Mouse (Mus musculus) MEL-GATA-1-ER (cell line): ENCODE measurements around the gene Gm10570.

Experiments
- DNase-seq: peaks from one replicate; pipeline ENCODE4 v3.0.0-alpha.2; 2012; ENCODE audit warnings: low read depth; ENCODE audit errors: extremely low read depth

The Gm10570 gene

DNA sequence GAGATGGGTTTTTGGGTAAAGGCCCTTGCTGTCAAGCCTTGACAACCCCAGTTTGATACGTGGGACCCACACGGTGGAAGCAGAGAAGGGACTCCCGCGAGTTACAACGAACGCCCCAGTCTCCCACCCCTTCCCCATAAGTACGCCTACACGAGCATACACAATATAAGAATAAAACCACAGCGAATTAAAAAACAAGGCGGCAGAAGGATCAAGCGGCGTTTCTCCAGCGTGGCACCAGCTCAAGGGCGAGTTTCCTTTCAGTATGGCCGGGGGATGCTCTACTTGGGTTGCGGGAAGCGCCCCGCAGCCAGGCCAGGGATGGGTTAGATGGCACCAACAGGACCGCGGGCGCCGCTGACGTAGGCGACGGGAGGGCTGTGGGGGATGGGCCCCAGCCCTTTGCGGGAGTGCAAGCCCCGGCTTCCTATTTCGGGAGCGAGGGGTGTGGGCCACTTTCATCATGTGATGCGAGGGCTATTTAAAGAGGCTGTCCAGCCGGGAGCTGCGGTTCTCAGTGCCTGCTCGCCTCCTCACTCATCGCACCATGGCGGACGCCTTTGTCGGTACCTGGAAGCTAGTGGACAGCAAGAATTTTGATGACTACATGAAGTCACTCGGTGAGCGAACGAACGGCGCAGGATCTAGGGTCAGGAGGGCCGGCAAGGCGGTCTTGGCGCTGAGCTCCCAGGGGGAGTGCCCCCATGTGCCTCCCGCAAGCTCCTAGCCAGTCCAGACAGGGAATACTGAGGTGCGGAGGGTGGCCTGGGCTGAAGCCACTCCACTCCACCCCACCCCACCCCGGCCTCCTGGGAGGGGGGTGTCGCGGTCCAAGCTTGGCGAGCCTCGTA is at the start of gene Gm10570, which contains the start of gene Fabp3:
Gene Gm10570, minus strand, starts transcription at position 444 of the 851 bp plus-strand sequence.
Gene Fabp3, plus strand, starts transcription at position 365 of the 851 bp plus-strand sequence.
- no peak for DNase-seq

DNA sequence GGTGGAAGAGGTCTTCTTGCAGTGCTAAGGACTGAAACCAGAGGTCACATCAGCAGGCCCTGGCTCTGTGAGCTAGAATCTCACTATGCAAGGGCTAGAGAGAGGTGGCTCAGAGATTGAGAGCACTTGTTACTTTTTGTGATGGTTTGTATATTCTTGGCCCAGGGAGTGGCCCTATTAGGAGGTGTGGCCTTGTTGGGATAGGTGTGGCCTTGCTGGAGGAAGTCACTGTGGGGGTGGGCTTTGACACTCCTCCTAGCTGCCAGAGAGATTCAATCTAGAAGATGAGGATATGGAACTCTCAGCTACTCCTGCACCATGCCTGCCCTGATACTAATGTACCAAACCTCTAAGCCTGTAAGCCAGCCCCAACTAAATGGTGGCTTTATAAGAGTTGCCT is 49.5 kb upstream of the Gm10570 start:
- DNase-seq = no peak

DNA sequence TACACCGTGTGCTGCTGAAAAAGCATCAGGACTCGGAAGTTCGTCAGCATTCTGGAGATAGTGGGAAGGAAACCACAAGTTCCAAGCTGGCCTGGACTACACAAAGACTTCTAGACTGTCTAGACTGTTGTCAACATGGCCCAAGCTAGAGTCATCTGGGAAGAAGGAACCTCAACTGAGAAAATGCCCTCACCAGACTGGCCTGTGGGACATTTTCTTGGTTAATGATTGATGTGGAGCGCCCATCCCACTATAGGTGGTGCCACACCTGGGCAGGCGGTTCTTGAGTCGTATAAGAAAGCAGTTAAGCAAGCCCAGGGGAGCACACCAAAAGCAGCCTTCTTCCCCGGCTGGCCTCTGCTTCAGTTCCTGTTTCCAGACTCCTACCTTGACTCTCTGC is 44.1 kb upstream of the Gm10570 start:
- DNase-seq = no peak

DNA sequence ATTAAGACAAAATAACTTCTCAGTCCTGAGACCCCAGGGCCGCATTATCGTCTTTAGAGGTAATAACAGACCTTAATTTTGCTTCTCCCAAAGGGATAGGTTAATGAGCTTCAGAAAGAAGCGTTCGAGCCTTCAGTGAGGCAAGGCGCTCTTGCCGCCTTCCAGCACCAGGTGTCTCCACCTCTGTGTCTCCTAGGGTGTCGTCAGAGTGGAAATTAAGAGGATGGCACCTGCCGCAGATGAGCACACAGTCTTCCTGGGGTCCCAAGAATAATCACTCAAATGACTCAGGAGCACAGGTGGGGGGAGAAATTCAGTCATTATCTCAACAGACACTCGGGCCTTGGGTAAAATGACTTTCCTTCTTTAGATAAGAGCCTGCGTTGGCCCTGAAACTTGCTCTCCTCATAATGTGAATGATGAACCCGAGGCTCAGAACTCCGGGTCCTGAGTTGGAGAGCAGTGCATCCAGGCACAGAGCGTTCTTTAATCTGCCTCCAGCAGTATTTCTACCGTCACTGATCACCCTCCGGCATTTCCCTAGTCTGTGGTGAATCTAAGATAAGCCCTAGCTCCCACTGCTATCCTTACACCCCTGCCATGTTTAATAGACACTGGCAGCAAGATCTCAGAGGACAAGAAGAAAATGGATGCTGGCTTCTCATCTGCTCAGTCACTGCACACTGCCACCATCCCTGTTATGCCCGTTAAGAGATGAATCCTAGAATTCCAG is 42.4 kb upstream of the Gm10570 start:
- no peak for DNase-seq

DNA sequence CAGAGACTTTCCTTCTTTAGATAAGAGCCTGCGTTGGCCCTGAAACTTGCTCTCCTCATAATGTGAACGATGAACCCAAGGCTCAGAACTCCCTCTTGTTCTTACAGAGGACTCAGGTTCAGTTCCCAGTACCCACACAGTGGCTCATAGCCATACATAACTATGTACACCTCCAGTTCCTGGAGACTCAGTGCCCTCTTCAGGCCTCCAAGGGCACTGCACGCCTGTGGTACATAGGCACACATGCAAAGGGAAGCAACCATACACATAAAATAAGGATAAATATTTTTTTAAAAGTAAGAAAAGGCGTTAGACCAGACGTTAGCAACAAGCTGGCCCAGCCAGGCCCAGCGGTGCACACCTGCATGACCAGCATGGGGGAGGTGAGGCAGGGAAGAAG is 41.2 kb upstream of the Gm10570 start:
- DNase-seq = no peak

DNA sequence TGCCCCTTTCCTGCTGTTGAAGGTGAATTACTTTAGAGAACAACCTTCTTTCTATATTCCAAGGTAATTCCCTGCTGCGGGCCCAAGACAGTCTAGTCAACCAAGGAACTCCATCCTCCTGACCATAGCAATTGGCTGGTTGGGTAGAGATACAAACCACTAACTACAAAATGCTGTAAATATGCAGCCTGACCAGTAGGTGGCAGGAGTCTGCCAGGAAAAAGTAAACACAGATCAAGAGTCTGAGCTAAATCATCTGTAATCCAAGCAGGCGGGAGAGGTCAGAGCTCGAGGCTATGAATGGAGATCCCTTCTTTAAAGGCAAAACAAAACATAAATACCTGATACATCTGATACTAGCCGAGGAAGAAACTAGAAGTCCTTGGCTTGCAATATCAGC is 33.2 kb upstream of the Gm10570 start:
- DNase-seq = no peak

DNA sequence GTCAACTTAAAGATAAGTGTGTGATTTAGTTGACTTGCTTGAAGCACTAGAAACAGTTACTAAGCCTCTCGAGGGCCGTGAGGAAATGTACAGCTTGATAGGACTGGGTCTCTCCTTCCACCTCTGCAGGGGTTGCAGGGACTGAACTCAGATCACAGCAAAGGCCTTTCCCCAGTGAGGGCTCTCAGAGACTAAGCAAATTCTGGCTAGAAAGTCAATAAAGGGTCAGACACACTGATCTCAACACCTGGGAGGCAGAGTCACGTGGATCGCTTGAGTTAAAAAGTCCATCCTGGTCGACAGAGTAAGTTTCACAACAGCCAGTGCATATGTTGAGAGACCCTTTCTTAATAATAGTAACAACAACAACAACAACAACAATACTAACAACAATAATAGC is 27.4 kb upstream of the Gm10570 start:
- no peak for DNase-seq

DNA sequence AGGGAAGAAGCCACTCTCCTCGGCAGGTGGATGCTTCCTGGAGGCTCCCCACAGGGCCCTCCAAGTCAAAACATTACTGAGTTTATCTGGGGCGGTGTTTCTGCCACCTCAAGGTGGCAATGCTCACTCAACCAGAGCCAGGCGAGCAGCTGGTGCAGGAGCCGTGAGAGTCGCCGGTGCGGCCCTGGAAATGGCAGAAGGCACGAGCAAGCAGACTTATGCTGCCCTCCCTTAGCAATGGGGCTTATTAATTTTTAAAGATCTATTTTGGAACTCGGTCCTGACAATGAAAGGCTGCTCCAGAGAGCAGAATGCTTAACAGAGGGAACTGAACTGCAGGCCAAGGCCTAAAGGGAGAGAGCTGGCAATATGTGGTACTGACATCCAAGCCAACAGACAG is 18.9 kb upstream of the Gm10570 start:
- no peak for DNase-seq

DNA sequence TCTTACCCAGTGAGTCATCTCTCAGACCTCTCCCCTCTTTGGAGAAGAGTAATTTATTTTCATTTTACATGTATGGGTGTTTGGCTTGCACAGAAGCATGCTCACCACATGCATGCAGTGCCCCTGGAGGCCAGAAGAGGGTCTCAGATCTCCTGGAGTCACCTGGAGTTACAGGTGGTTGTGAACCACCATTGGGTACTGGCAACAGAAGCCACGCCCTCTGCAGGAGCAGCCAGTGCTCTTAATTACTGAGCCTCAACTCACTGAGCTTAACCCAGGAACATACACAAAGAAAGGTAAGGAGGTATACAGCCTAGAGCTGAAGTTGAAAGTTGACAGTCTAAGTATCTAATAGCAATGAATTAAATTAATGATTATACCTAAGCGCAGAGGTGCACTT is 17.0 kb upstream of the Gm10570 start:
- DNase-seq = no peak

DNA sequence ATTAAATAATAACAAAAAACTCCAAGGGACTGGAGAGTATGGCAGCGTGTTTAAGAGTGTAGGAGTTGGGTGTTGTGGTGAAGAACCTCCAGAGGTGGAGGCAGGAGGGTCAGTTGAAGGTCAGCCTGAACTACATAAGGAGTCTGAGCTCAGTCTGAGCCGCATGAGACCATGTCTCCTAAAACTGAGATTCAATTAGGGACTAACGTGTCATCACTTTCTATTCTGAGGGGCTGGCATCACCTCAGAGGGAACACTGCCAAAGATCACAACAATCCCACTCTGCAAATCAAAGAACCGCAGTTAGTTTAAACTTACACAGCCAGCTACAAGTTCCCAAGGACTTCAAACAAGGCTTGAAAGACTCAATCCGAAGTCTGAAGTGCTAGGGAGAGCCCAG is 15.1 kb upstream of the Gm10570 start:
- DNase-seq = no peak

DNA sequence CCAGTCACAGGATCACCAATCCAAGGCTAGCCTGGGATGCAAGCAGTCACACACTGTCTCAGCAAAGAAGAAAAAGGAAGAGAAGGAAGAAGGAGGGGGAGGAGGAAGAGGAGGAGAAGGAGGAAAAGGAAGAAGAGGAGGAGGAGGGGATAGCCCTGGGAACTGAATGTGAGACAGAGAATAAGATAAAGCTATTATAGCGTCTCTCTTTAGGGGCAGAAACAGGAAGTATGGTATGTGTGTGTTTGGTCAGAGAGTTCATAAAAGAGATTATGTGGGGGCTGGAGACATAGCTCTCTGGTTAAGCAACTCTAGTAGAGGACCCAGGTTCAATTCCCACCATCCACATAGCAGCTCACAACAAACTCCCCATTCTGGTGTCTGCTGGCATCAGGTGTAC is 14.7 kb upstream of the Gm10570 start:
- peak; percentile 30 for DNase-seq

DNA sequence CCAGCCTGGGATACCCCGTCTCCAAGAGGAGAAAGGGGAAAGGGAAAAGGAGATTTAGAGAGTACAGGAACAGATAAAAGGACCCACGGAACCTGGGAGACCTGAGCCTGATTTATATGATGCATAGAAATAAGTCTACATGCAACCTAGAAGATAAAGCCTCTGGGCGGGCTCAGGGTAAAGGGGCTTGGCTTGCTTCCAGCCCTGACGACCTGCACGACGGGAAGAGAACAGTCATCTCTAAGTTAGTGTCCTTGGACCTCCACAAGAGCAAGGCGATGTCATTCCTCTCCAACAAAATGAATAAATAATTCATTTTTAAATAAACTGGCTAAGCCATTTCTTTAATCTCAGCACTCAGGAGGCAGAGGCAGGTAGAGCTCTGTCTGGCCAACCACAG is 14.1 kb upstream of the Gm10570 start:
- DNase-seq = no peak

DNA sequence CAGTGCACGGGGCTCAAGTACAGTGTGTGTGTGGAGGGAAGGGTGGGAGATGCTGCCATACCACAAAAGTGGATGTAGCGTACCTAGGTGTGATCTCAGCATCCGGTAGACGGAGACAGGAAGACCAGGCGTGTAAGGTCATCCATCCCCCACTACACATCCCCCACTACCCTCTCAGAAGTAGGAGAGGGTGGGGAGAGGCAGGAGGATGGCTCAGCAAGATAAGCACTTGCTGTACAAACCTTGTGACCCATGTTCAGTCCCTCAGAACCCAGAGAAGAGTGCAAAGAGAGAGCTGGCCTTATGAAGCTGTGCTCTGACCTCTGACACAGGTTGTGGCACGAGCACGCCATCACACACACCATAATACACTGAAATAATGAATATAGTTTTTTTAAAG is 13.2 kb upstream of the Gm10570 start:
- DNase-seq = no peak

DNA sequence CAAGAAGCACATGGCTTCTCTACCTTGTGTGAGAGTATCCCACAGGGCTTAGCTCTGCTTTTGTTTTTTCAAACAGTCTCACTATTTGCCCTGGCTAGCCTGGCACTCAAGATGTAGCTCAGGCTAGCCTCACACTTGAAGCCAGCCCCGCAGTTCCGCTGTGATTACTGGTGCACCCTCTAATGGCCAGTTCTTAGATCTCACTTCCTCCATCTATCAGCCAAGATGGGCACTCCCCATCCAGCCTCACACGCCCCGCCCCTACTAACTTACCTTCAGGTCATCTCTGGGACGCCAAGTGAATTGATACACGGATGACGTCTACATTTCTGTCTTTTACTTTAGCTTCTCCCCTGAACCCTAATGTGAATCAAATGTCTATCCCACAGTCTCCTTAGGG is 11.1 kb upstream of the Gm10570 start:
- DNase-seq = no peak

DNA sequence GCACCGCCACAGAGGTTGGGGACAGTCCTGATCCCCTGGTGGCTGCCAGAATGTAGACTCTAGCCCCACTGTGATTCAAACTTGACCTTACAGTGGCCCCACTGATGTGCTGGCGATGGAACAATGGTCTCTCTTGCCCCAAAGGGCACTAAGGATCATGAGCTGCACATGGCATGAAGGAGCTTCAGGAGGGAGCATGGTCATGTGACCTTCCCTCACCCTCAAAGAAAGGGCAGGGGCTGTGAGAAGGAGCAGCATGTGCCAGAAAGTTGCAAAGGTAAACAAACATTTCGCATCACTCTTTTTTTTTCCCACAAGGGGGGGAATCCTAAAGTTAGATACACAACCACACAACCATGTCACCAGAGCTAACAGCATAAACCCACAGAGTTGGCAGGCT is 9.6 kb upstream of the Gm10570 start:
- DNase-seq = no peak

DNA sequence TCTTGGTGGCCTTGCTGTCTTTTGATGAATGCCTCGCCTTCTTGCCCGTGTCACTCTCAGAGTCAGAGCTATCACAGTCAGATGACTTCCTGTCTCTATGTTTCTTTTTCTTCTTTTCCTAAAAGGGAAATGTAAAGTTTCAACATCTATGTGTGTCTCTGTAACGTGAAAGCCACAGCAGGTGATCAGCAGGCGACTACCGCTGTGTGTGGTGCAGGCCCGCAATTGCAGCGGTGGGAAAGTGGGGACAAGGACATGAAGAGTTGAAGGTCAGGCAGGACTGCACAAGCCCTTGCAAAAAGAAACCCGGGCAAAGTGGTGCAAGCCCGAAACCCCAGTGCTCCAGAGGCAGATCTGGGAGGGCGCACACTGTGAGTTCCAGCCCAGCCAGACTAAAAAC is 8.2 kb upstream of the Gm10570 start:
- DNase-seq = no peak

DNA sequence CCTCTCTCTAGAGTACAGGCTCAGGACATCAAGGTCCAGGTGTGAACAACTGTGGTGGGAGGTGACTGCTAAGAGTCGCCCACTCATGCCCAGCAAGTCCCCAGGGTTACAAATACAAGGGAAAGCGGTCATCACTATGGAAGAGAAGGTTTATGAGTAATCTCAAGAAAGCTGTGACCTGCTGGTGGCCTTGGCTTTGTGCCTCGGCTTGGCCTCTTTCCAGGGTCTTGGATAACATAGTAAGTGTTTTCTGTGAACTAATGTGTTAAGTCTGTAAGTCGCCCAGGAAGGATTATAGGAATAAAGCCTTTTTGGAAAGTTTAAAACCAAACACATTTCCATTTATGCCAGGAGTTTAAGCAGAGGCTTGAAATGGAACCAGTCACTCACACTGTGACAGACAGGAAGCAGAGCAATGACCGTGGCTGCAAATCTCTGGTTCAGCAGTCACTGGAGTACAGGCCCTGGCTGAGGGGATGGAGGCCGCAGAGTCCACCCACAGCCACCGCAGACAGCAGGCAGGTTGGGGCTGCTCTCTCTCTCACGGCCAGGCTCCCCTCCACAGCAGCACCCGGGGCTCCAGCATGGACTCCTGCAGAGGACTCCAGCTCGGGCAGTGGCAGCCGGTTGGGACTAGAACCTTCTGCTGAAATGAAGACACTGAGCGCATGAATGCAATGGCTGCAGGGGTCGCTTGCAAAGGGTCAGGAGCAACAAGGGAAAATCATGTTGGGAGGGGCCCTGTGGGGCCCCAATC is 7.5 kb upstream of the Gm10570 start:
- DNase-seq = no peak

DNA sequence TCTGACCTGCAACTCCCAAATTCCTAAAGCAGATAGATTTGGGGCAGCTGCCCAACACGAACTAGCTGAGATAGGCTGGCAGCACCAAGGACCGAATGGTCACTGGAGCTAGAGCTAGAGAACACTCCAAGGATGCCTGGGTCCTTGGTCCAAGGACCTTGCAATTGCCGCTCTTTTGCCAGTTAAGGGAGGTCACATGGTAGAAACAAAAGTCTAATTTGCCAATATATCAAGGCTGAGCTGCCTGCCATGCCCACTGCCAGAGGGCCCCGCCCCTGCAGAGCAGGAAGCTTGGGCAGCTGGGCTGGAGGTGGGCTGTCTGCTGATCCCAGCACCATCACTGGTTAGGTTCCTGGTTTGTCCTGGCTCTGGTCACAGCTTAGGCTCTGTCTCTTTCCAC is 5.1 kb upstream of the Gm10570 start:
- DNase-seq = no peak

DNA sequence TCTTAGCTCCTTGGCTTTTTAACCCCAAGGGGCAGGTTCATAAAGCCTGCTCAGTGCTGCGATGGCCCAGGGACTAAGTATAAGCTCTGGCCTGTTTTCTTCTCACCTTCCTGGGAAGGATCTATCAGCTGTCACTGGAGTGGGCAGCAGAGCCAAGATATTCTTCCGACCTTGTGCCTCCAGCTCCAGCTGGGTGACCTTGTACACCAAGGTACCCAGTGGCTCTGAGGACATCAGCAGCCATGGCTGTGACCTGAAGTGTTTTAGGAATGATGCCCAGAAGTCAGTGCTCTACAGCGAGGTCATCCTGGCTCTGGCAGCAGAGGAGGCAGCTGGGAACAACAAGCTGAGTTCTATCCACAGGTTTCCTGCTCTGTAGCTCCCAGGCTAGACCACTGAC is 4.1 kb upstream of the Gm10570 start:
- DNase-seq = no peak

DNA sequence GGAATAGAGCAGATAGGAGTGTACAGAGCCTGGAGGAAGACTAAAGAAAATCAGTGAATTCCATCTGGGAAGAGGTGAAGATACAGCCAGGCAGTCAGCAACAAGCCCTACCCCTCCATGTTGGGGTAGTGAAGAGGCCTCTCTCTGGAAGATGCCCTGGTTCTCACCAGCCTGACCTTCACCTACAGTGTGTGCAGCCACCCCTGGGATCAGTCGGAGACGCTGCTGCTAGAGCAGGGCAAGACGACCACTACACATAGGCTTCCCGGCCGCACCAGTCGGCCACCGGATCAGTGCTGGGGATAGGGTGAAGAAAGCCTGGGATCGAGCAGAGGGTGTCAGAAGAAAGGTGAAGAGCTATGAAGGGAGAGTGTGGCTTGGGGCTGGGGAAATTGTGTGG is 780 bp upstream of the Gm10570 start:
- no peak for DNase-seq

DNA sequence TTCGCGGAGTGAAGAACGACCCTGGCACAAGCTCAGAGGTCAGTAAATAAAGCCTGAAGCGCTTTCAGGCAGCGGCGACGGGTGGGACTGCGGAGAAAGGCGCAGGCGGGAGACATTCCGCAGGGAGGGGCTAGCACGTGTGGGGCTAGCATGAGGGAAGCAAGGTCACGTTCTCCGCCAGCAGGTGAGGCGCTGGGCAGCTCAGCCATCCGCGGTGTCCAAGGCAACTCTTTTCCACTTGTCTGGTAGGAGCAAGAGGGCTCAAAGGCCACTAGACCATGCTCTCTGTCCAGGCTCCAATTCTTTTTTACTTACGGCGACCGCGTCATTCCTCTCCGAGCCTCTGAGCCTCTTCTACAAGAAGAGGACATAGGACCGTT is 633 bp downstream of the Gm10570 start:
- DNase-seq = no peak
